Mouse (Mus musculus) embryonic facial prominence, embryonic 11.5 days (tissue): ENCODE measurements around the gene Lif. TPM values are rescaled to one million over a fixed set of nuclear protein-coding genes. Genes with fewer than 3 reads are reported as not detected.

ENCODE experiments used
- ATAC-seq: fragments of 200-750 bp; cut with Nextera tagmentation; replicated peaks from 2 replicates; pipeline ENCODE4 v1.8.0; 2017; ENCODE audit warnings: low read depth; ENCODE audit not compliant: insufficient number of reproducible peaks, low FRiP score, low TSS enrichment
- DNase-seq: peaks from one replicate; pipeline ENCODE4 v3.0.0-alpha.2; 2015; ENCODE audit warnings: low spot score
- H3K27ac ChIP-seq: fragments of 300-500 bp; sonication (generic); replicated peaks from 2 replicates; pipeline ENCODE4 v1.5.1; 2014; ENCODE audit warnings: mild to moderate bottlenecking, low read depth, low read length, control low read depth
- H3K27me3 ChIP-seq: fragments of 300-500 bp; sonication (generic); 2 replicates; pipeline ENCODE4 v1.6.1; 2014; ENCODE audit warnings: mild to moderate bottlenecking, low read length, moderate library complexity, mixed read lengths; ENCODE audit not compliant: control insufficient read depth, insufficient read depth
- H3K36me3 ChIP-seq: fragments of 300-500 bp; sonication (generic); replicated peaks from 2 replicates; pipeline ENCODE4 v1.6.1; 2014; ENCODE audit warnings: low read depth, mild to moderate bottlenecking, low read length, moderate library complexity, mixed read lengths; ENCODE audit not compliant: control insufficient read depth, insufficient read depth
- H3K4me1 ChIP-seq: fragments of 300-500 bp; sonication (generic); 2 replicates; pipeline ENCODE4 v1.6.1; 2014; ENCODE audit warnings: low read length, mixed read lengths; ENCODE audit not compliant: control insufficient read depth, insufficient read depth
- H3K4me2 ChIP-seq: fragments of 300-500 bp; sonication (generic); 2 replicates; pipeline ENCODE4 v1.6.1; 2014; ENCODE audit warnings: low read depth, mild to moderate bottlenecking, control low read depth, low read length, moderate library complexity
- H3K4me3 ChIP-seq: fragments of 300-500 bp; sonication (generic); 2 replicates; pipeline ENCODE4 v1.5.1; 2014; ENCODE audit warnings: low read depth, low read length, control low read depth
- H3K9ac ChIP-seq: fragments of 300-500 bp; sonication (generic); replicated peaks from 2 replicates; pipeline ENCODE4 v1.6.1; 2014; ENCODE audit warnings: mild to moderate bottlenecking, control low read depth, low read length
- H3K9me3 ChIP-seq: fragments of 300-500 bp; sonication (generic); replicated peaks from 2 replicates; pipeline ENCODE4 v1.6.1; 2016; ENCODE audit warnings: mild to moderate bottlenecking, low read length, inconsistent platforms, mixed read lengths; ENCODE audit not compliant: control insufficient read depth
- WGBS: fragments of 180-500 bp; shearing (Covaris S2); extraction: QIAGEN DNeasy Blood & Tissue Kit; methylation state at CpG from one replicate; pipeline ENCODE4 v1.1.7; 2014; 5-methylcytosine and 5-hydroxymethylcytosine counted together
- polyA plus RNA-seq: library from polyadenylated mRNA; unstranded; fragments of >200 nt; fragmentation: Nextera tagmentation; extraction: Ambion mirVana; gene quantifications from 2 replicates; pipeline ENCODE4 v1.2.1, GENCODE M21; 2014

Gene Lif
- polyA plus RNA-seq, 1 experiment from 2014 or later = 0.07 TPM

DNA sequence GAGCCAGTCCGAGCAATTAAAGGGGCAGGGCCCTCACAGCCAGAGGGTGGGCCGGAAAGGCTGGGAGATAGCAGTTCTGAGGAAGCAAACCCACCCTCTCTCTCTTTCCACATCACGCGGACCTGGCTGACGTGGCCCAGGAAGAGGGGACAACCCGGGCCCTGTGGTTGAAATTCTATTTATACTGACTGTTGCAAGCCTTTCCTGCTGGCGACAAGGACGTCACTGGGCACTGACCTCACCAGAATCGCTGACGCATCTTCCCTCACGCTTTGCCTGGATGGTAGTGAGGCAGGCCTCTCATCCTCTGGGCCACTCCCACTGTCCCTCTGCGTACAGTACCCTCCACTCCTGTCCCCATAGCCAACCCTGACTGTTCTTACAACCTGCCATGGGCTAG, 24.7 kb upstream of the Lif start:
- Histone ChIP-seq H3K36me3 (no peaks in the 10 kb centered on the region), H3K9me3 (no peaks in the 10 kb centered on the region), H3K27ac (no peak overlapping the region), H3K4me2 (no peak overlapping the region), H3K4me3 (no peak overlapping the region), H3K4me1 (no peaks in the 10 kb centered on the region), H3K27me3 (no peaks in the 10 kb centered on the region), H3K9ac (no peak overlapping the region)
- DNase-seq (no peak), ATAC-seq (no peak)
- 63% methylated on average over 12 of the region's 12 CpGs for WGBS

DNA sequence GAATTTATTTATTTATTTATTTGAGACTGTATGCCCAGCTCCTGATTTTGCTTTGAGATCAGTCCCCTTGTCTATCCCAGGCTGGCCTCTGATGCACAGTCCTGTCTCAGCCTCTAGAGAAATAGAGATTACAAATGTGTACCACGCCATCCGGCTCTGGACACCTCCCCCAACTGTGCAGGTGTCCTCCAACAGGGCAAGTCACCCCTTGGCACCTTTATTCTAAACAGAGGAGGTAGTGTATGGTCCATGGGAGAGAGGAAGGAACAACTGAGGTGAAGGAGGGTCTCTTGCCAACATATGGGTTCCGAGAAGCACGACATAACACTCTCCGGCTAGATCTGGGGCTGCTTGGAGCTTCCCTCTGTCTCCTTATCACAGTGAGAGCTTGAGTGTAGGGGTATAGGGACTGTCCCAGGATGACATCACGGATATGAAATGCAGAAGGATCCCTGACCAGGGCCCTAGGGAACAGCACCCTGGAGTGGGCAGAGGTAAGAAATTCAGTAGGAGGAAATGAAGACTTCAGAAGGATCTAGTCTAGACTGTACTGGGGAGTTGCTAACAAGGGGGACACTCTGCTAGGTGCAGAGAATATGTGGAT, 22.2 kb upstream of the Lif start:
- H3K4me1 ChIP-seq = no peaks in the 10 kb centered on the region
- H3K9ac ChIP-seq = no peak overlapping the region
- H3K27me3 ChIP-seq = no peaks in the 10 kb centered on the region
- no peak for DNase-seq
- ATAC-seq = no peak
- H3K36me3 ChIP-seq = no peaks in the 10 kb centered on the region
- no peak overlapping the region for H3K4me2 ChIP-seq
- H3K4me3 ChIP-seq = no peak overlapping the region
- H3K9me3 ChIP-seq = no peaks in the 10 kb centered on the region
- H3K27ac ChIP-seq = no peak overlapping the region
- WGBS = 88% methylated on average over 6 of the region's 6 CpGs

GRCm38 (mm10) chr11:4235665-4236545, 21.5 kb upstream of the Lif start, which contains the start of gene Osm:
Gene Osm, plus strand, starts transcription at chr11:4236420.
- Histone ChIP-seq H3K4me3 (no peak within 1 kb of the TSS), H3K27me3 (no peaks in the 10 kb centered on the region), H3K36me3 (no peaks in the 10 kb centered on the region), H3K4me1 (no peaks in the 10 kb centered on the region), H3K9me3 (no peaks in the 10 kb centered on the region), H3K9ac (no peak within 1 kb of the TSS), H3K4me2 (no peak within 1 kb of the TSS), H3K27ac (no peak within 1 kb of the TSS)
- ATAC-seq = no peak
- no peak for DNase-seq
- 75% methylated on average over 16 of the region's 16 CpGs for WGBS

- Histone ChIP-seq H3K4me3 (no peak overlapping the region), H3K9me3 (no peaks in the 10 kb centered on the region), H3K27ac (no peak overlapping the region), H3K9ac (no peak overlapping the region), H3K36me3 (no peaks in the 10 kb centered on the region), H3K4me2 (no peak overlapping the region), H3K4me1 (no peaks in the 10 kb centered on the region), H3K27me3 (no peaks in the 10 kb centered on the region)
- DNase-seq (no peak), ATAC-seq (no peak)
- 90% methylated on average over 21 of the region's 21 CpGs for WGBS
Measured at GRCm38 (mm10) chr11:4236546-4237067, 20.8 kb upstream of the Lif start.

- Histone ChIP-seq H3K4me3 (no peak overlapping the region), H3K4me2 (no peak overlapping the region), H3K27ac (no peak overlapping the region), H3K9ac (no peak overlapping the region), H3K27me3 (no peaks in the 10 kb centered on the region), H3K36me3 (no peaks in the 10 kb centered on the region), H3K4me1 (no peaks in the 10 kb centered on the region), H3K9me3 (no peaks in the 10 kb centered on the region)
- DNase-seq (no peak), ATAC-seq (no peak)
- 83% methylated on average over 18 of the region's 18 CpGs for WGBS
Measured at GRCm38 (mm10) chr11:4237389-4237912, 19.9 kb upstream of the Lif start.

DNA sequence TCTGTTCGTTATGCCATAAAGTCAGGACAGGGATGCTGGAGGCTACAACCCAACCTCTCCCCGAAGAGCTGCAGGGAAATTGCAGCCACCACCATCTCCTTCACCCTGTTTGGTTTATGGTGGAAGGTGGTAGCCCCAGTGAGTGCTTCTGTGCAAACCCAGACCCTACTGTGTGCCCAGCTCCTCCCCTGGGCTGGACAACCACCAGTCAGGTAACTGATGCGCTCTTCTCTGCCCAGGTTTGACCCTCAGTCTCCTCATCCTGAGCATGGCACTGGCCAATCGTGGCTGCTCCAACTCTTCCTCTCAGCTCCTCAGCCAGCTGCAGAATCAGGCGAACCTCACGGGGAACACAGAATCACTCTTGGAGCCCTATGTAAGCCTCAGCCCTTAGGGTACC, 19.2 kb upstream of the Lif start:
- Histone ChIP-seq H3K27me3 (no peaks in the 10 kb centered on the region), H3K4me2 (no peak overlapping the region), H3K27ac (no peak overlapping the region), H3K9me3 (no peaks in the 10 kb centered on the region), H3K9ac (no peak overlapping the region), H3K4me3 (no peak overlapping the region), H3K36me3 (no peaks in the 10 kb centered on the region), H3K4me1 (no peaks in the 10 kb centered on the region)
- no peak for DNase-seq
- ATAC-seq = no peak
- 87% methylated on average over 6 of the region's 6 CpGs for WGBS

DNA sequence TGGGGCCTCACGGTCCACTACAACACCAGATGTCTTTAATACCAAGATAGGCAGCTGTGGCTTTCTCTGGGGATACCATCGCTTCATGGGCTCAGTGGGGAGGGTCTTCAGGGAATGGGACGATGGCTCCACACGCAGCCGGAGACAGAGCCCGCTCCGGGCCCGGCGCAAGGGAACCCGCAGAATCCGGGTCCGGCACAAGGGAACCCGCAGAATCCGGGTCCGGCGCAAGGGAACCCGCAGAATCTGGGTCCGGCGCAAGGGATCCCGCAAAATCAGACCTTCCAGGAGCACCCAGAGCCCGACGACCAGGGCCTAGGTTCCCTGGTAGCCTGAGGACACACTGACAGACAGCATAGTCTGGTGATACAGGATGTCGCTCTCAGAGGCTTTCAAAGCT, 17.7 kb upstream of the Lif start:
- H3K27ac ChIP-seq = no peak overlapping the region
- H3K27me3 ChIP-seq = no peaks in the 10 kb centered on the region
- no peaks in the 10 kb centered on the region for H3K4me1 ChIP-seq
- H3K9me3 ChIP-seq = no peaks in the 10 kb centered on the region
- no peak overlapping the region for H3K4me3 ChIP-seq
- H3K9ac ChIP-seq = no peak overlapping the region
- 87% methylated on average over 23 of the region's 23 CpGs for WGBS
- no peak overlapping the region for H3K4me2 ChIP-seq
- no peak for ATAC-seq
- no peaks in the 10 kb centered on the region for H3K36me3 ChIP-seq
- no peak for DNase-seq

DNA sequence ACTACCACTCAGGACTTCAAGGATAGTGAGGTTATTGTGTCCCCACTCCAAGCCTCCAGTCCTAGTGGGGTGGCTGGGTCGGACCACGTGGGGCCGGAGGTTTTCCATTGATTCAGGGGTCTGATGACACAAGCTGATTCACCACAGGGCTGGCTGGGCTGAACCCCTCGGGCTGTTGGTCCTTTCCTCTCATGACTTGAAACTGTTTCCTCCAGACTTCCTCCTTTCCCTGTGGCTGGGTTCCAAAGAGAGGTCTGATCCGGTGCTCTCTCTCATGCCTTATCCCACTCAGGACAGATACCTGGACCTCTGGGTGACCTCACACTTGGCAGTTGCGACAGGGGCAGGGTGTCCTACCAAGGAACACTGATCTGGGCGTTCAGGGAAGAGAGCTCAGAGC, 17.2 kb upstream of the Lif start:
- WGBS = 69% methylated on average over 7 of the region's 7 CpGs
- no peak overlapping the region for H3K4me3 ChIP-seq
- no peak overlapping the region for H3K4me2 ChIP-seq
- H3K4me1 ChIP-seq = no peaks in the 10 kb centered on the region
- ATAC-seq (no peak), DNase-seq (no peak)
- no peaks in the 10 kb centered on the region for H3K27me3 ChIP-seq
- no peaks in the 10 kb centered on the region for H3K9me3 ChIP-seq
- H3K9ac ChIP-seq = no peak overlapping the region
- no peaks in the 10 kb centered on the region for H3K36me3 ChIP-seq
- H3K27ac ChIP-seq = no peak overlapping the region
